Mouse (Mus musculus): Measurements from ENCODE around the gene Tkt. TPM values are rescaled to one million over a fixed set of nuclear protein-coding genes. Genes with fewer than 3 reads are reported as not detected.
A peak's percentile ranks its signal among the peaks of the same experiment; 100 is the strongest.
"Not testable (repeated sequence)": the region's sequence is repeated elsewhere in the genome, so short reads cannot be mapped to it uniquely, and the experiment has no call there.

Tkt gene
- total RNA-seq, 2 experiments from 2014 or later = 186 to 187 TPM

DNA sequence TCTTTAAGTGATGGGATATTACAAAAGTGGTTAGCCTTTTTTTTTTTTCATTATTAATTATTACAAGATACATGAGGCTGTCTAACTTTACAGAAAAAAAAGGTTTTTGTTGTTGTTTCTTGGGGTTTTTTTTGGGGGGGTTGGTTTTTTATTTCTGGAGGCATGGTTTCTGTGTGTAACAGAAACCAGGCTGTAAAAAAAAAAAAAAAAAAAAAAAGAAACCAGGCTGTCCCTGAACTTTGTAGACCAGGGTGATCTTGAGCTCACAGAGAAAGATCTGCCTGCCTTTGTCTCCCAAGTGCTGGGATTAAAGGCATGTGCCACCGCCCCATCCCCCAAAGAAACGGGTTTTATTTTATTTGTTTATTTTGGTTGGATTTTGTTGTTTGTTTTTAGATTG, 3.8 kb downstream of the Tkt start:
- no peak for DNase-seq (ENCODE audit: low spot score in 2 of 2)

DNA sequence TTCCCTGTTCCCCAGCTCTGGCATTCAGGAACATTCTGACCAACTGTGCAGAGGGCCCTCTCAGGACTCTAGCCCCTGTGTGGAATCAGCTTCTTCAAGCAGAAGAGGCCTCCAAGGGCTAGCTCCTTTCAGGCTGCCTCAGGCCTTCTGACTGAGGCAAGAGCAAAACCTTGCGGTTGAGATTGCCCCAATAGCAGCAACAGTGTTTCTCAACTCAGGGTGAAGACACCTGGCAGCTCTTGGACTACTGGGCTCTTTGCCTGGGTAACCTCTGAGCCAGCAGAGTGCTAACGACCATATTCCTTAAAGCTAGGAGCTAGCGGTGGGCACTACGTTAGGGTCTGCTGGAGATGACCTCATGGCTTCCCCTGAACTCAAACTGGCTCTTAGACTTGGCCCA, 5.0 kb downstream of the Tkt start:
- DNase-seq (ENCODE audit: low spot score in 2 of 2) = no peak

DNA sequence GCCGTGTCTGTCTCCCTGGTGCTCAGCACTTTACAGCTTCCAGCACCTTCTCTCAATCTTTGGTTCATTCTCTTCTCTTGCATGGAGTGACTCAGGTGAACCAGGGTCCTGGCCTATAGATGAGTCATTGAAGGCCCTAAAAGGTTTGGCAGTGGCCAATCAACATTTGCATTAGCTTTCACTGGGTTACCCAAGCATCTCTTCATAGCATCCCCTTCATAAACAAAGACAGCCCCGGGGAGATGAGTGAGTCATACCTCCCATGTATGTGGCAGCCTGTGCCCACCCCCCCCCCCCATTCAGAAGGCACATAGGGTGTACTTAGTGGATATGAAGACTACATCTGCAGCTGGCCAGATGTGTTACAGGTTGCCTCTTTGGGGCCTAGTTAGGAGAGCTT, 8.5 kb downstream of the Tkt start:
- DNase-seq (ENCODE audit: low spot score in 2 of 2) = no peak

DNA sequence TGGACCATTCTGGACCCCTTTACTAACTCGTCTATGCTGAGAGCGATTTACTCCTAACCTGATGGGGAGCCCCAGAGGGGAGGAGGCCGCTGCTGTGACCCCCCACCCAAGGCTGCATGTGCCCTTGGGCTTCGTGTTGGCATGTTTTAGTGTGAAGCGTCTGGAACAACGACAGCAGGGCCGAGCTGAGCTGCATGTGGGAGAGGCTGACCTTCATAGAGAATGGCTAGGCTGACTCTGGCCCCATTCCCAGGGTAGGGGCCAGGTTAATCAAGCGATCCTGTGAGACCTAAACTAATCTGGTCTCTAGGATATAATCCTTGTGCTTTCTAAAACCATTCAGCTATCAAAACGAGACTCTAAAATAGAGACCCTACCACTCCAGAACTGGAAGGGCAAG, 9.6 kb downstream of the Tkt start:
- DNase-seq (ENCODE audit: low spot score in 2 of 2) = no peak

DNA sequence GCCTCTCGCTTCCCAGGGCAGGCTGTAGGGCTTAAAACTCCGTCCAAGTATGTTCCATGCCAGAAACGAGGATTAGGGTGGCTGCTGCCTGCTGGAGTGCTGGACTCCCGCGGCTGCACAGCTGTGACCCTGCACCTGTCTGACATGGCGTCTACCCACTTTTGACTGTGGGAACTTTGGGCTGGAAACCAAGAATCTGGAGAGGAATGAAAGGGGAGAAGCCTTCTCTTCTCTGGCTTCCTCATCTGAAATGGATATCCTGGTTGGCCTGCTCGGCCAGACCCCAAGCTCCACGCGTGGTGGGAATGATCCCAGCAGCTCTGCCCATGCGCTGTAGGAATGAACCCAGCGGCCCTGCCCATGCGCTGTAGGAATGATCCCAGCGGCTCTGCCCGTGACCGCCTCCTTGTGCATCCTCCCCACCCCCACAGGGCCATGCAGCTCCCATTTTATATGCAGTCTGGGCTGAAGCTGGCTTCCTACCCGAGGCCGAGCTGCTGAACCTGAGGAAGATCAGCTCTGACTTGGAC, 11.2 kb downstream of the Tkt start:
- DNase-seq (ENCODE audit: low spot score in 2 of 2) = no peak

DNA sequence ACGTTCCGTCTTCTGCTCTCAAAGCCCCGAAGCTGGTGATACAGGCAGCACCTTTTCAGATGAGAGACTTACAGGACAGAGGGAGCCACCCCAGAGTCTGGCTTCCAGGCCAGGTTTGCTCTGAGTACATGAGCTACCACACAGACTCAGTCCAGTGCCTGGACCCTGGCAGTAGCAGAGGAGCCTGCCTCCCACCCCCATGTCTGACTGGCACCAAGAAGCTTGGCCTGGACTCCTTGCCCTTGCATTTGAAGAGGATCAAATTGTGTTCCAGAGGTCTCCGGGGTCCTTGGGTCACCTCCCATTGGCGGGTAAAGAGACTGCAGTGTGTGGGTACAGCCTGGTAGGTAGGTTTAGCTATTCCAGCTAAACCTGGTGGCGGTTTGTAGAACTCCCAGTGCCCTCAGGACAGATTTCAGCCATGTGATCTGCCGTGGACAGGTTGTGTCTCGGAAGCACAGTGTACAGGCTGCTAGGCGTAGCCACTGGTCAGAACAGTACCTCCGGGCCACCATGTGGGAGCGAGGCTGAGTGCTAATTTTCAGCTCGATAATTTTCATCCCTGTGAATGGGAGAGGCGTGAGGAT, 12.7 kb downstream of the Tkt start:
- no peak for DNase-seq (ENCODE audit: low spot score in 2 of 2)

DNA sequence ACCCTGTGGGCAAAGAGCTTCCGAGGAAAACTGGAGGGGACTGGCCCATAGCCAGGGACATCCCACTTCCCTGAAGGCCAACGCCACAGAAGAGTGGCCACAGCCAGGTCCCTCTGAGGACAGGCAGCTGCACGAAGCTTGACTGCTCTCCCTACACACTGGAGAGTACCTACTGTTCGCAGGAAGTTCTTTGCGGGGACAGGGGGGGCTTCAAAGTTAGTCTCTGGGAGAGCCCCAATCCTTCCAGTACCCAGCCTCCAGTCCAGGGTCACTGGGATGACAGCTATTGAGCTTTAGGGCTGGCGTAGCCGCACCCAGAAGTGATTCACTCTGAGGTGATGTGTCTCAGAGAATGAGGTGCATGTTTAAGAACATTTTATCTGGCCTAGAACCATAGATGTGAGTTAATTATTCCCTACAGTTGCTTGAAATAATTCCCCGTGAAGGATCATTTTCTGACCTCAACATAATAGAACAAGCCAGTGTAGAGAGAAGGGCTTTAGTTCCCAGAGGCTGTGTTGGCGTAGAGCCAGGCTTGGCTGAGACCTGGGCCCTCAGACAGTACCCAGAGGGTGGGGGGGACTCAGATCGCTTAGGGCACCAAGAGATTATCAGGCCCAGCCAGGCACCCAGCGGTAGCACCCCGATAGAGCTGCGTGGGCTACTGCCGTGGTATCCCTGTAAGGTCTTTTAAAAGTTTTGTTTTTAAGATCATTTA, 13.5 kb downstream of the Tkt start:
- no peak for DNase-seq (ENCODE audit: low spot score in 2 of 2)

DNA sequence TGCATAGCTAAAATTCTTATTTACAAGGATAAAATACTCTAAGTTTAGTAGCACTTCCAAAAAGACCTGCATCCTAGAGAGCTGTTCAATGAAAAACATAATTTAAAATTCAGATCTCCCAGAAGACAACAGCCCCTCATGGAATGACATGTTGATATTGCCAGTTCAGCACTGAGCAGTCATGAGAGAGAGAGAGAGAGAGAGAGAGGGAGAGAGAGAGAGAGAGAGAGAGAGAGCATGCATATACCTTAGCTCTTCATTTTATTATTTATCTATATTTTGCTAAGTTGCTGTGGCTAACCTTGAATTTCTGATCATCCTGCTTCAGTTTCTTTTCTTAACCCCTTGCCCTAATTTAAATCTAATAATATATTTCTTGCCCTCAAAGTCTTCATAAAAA, 14.2 kb downstream of the Tkt start:
- no peak for DNase-seq (ENCODE audit: low spot score in 2 of 2)

DNA sequence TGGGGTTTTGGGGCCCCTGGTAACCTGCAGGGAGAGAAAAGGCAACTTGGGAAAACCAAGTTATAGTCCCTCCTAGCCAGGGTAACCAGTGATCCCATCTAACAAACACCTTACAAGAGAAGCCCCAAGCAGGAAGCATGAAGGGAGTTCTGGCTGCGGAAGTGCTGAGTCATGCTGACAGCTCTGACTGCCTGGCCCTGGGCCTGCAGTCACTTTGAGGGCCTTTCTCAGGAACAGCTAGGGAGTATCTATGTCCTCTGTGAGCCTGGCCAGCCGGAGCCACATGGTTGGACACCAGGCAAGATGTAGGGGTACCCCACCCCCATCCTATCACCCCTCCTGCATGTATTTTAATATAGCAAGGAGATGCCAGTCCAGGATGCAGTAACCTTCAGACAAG, 16.3 kb downstream of the Tkt start:
- peak in 1 of 2 experiments; percentile 56 for DNase-seq (ENCODE audit: low spot score in 2 of 2)

DNA sequence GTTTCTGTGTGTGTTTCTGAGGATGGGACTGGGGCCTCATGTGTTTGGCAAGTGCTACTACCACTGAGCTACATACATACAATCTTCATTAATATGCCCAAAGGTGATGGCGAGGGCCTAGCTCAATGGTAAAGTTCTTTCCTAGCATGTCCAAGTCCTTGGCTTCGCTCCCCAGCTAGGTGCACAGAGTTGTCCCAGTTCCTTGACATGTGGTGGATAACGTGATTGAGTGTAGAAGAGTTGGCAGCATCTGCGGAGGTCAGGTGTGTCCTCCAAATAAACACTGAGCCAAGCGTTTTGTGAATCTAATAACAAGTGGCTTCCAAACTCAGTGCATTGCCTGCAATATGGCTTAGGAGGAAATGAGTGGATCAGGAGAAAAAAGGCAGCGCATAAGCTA, 18.2 kb downstream of the Tkt start:
- DNase-seq (ENCODE audit: low spot score in 2 of 2) = no peak

DNA sequence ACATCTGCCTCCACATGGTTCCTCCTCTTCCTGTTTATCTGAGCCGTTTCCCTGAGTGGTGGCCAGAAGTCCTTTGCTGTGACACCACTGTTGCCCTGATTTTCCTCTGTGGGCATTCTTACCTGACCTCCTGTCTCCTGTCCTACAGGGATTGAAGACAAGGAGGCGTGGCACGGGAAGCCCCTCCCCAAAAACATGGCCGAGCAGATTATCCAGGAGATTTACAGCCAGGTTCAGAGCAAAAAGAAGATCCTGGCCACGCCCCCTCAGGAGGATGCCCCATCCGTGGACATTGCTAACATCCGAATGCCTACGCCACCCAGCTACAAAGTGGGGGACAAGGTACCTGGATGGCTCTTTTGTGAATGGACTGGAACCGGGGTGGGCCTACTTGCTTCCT, 19.9 kb downstream of the Tkt start:
- no peak for DNase-seq (ENCODE audit: low spot score in 2 of 2)

DNA sequence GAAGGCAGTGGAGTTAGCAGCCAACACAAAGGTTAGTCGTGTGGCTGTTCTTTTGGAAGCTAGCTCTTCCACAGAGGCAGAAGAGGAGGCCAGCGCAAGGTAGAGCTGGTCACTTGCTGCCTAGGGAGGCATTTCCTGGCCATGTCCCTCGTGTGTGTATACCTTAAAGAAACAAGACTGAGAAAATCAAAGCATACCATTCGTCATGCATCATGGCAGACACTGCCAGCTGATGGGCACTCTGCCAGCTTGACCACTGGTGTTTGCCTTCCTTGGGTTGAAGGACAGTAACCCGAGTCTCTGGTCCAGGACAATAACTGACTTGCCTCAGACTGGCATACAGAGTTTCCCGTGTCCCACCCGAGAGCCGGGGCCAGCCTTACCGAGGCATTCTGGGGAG, 22.1 kb downstream of the Tkt start:
- DNase-seq (ENCODE audit: low spot score in 2 of 2) = no peak

DNA sequence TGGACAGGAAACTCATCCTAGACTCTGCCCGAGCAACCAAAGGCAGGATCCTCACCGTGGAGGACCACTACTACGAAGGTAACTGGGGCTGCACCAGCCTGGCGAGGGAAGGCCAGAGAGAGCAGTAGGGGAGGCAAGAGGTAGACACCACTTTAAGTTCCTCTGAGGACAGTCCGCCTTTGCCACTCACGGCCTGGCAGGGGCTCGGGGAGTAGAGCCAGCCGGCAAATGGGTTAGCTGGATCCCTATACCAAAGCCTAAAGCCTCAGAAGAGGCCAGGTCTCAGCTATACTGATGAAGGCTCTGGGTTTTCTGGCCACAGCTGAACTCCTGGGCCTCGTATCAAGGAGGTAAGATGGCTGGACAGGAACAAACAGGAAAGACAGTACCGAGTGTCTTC, 24.1 kb downstream of the Tkt start:
- no peak for DNase-seq (ENCODE audit: low spot score in 2 of 2)

DNA sequence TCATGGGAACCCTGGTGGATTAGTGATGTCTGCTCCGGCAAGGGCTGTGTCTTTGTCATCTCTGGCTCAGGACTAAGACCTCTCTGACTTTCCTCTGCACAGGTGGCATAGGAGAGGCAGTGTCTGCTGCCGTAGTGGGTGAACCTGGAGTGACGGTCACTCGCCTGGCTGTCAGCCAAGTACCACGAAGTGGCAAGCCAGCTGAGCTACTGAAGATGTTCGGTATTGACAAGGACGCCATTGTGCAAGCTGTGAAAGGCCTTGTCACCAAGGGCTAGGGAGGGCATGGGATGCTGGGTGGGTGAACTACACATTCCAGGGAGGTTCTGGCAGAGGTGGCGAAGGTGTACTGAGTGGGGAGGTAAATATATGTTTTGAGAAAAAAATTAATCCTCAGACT, 25.1 kb downstream of the Tkt start:
- no peak for DNase-seq (ENCODE audit: low spot score in 2 of 2)

DNA sequence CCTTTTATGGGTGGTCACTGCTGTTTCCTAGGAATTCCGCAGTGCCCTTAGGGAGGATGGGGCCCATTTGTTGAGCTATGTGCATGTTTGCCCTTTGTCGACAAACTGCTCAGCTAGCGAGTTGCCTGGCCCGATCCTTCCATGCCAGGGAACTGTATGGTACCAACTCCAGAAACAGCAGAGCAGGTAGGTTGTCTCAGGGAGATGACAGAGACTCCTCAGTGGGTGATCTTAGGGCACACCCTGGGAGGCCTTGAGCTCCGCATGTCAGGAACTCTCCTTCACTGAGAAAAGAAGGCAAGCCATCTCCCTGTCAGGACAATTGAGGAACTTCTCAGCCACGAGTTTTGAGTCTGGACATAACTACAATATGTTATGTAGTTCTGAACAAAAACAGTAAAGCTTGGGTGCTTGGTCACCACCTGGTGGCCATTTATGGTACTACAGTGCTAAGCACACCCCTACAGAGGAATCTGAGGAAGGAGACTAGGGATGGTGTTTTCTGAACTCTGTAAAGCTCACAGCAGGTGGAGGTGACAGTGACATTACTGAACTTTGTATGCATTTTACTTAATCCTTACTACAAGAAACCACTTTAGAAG, 25.9 kb downstream of the Tkt start:
- DNase-seq (ENCODE audit: low spot score in 2 of 2) = peak; percentile 75 to 87

DNA sequence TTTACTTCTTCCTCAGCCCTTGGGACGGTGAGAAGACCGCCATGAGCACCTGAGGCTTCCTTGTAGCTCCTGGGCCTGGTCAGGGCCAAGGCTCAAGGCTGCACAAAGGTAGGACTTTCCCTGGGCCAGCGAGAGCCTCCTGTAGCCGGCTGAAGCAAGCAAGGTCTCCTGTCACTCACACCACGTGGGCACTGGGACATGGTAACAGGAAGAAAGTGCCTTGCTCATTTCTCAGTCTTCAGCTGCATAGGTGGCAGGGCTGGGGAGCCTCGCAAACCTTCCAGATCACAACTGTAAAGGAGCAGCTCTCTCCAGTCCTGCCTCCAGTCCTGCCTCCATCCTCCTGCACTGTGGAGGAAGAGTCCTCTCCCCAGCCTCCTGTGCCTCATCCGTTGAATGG, 27.6 kb downstream of the Tkt start:
- DNase-seq (ENCODE audit: low spot score in 2 of 2) = no peak

DNA sequence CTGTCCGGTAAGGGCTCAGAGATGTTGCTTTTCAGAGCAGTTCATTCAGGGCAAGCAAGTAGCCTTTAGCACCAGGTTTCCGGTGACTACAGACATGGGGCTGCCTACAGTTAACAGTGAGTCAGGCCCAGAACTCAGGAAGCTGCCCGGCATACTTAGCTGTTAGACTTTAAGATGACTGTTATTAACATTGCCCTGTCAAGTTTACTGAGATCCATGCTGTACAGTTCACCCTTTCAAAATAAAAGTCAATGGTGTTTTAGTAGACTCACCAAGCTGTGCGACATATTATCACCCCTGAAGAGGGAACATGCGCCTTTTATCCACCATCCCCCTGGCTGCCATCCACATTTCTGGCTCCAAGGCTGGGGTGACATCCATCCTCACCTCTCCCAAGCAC, 28.1 kb downstream of the Tkt start:
- DNase-seq (ENCODE audit: low spot score in 2 of 2) = no peak

DNA sequence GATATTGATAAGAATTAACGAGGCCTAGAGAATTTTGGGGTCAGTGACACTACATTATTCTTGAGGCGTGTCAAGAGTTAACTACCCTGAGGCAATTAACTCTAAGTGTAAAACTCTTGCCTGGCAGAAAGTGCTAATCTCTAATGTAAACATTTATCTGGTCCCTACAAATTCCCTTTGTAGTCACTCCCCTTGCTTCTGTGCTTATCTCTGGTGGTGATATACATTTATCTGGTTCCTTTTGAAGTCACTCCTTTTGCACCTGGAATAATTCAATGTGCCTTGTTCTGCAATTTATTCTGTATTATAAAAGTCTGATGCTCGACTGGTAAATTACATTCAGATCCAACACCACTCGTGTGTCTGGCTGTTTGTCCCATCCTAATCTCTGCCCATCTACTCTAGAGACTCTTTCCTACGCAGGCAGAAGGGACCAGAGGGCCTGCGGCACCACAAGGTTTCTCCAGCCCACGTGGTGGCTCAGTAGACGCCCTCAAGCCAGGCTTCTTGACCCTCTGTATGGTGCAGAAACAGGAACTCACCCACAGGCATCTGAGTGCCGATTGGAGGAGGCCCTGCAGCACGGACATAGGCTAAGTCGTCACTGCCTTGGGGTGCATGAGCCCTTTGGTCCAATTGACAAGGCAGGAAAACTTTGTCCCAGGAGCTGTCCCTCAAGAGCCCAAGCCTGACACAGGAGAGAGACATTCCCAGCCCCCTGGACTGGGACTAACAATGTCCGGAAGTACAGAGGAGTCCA, 29.3 kb downstream of the Tkt start:
- not testable (repeated sequence) for DNase-seq (ENCODE audit: low spot score in 2 of 2)

DNA sequence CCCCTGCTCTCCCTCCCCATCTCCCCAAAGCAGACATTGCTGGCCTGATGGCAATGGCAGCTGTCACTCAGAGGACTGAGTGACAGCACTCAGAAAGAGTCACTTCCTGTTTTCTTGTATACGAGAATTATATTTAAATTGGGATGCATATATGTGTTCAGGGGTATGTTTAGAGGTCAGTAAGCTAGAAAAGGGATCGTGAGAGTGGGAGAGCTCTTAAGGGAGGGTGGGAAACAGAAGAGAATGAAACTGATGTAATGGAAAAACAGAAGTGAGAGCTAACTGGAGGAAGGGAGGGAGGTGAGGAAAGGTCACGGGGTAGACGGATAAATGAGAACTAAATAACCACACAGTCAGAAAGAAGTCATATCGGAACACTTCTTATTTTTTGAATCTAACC, 31.0 kb downstream of the Tkt start:
- DNase-seq (ENCODE audit: low spot score in 2 of 2) = no peak

DNA sequence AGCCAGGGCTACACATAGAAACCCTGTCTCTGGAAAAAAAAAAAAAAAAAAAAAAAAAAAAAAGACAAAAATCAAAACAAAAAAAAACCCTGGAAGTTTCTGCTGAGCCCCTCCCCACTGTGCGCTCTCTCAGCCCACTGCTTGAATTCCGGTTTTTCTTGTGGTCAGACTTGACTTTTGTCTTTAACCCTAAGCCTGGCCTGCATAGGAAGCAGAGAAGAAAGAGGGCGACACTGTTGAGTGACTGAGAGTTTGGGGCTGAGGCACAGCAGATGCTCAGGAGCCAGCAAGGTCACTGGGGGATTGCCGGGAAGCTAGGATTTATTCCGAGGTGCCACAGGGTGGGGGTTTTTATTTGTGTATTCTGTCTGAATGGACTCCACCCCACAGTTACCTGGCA, 31.7 kb downstream of the Tkt start:
- DNase-seq (ENCODE audit: low spot score in 2 of 2) = no peak

DNA sequence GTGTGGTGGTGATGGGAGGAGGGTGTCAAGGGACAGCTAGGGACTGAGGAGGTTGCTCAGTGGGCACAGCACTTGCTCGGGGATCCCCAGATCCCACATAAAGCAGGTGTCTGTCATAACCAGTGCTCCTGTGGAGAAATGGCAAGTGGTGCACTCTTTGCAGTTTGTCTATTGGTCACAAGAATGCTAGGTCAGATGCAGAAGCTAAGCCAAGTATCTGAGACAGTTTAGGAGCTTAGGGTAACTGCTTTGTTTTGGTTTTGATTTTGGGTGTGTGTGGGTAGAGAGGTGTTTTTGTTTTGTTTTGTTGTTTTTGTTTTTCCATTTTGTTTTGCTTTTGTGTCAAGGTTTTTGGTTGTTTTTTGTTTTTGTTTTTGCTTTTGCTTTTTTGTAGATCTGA, 33.1 kb downstream of the Tkt start:
- no peak for DNase-seq (ENCODE audit: low spot score in 2 of 2)

DNA sequence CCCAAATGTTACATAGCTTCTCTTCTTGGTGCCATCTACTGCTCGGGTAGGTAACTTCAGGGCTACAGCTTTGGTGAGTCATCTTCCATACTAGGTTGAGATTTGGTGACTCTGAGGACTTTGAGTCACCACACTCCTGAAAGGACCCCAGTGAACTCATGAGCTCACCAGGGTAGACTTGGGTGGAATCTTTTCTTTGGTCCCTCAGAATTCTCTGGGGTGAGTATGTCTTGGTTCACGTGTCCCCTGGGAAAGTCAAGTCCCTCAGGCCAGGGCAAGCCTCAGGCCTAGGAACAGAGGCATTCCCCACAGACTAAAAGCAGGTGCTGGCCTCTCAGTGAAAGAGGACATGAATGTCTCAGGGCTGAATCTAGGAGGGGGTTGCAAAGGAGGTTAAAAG, 35.9 kb downstream of the Tkt start:
- no peak for DNase-seq (ENCODE audit: low spot score in 2 of 2)
